13 mouse cellular contexts compared by ENCODE assay signal in the genomic region with DNA sequence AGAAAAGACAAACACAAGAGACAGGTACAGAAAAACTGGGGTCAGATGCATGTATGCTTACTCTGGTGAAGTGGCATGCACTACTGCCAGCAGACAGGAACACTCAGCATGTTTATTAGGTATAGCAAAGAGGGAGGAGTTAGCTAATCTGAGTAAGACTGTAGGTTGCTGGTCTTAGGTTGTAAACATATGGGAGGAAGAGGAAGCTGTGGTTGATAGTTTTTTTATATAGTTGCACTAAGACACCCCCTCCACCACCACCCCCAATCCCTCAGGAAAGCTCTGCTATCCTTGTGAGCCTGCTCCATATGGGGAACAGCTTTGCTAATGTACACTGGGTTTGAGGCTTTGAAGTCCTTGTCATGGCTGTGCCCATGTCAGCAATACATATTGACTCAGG.
"Had no signal": no experiment of that assay in that cellular context is flagged by ENCODE, and none has a peak within 500 bp of the region (broad histone marks: within the 10 kb centered on the region; RNA-seq: fewer than 3 reads in every experiment).

No protein-coding gene starts in this region.

- H3K4me1 ChIP-seq: limb, embryonic 15.5 days; liver, embryonic 13.5 days; midbrain, embryonic 13.5 days had no signal

- H3K27ac ChIP-seq: kidney, postnatal 0 days; layer of hippocampus, adult 2 months; limb, embryonic 15.5 days; liver, embryonic 13.5 days; midbrain, embryonic 13.5 days had no signal

- H3K9ac ChIP-seq: limb, embryonic 15.5 days; liver, embryonic 13.5 days; midbrain, embryonic 13.5 days had no signal

- H3K9me3 ChIP-seq: limb, embryonic 15.5 days; liver, embryonic 13.5 days; midbrain, embryonic 13.5 days had no signal

- ATAC-seq: midbrain, embryonic 13.5 days had no signal

- H3K27me3 ChIP-seq: limb, embryonic 15.5 days; liver, embryonic 13.5 days; midbrain, embryonic 13.5 days had no signal

- DNase-seq: kidney, adult 11 months; kidney, adult 9 months; kidney, postnatal 4 days; liver, embryonic 13.5 days; lung, adult 18-20 months; right cerebral cortex, adult 18-20 months; right cerebral cortex, postnatal 25 days; thymus, adult 18-20 months; thymus, postnatal 14 days had no signal

- H3K4me3 ChIP-seq: layer of hippocampus, adult 2 months; limb, embryonic 15.5 days; liver, embryonic 13.5 days; midbrain, embryonic 13.5 days had no signal

- H3K4me2 ChIP-seq: limb, embryonic 15.5 days; liver, embryonic 13.5 days; midbrain, embryonic 13.5 days had no signal
